ENCODE assay signal across 8 mouse cellular contexts in the genomic region with DNA sequence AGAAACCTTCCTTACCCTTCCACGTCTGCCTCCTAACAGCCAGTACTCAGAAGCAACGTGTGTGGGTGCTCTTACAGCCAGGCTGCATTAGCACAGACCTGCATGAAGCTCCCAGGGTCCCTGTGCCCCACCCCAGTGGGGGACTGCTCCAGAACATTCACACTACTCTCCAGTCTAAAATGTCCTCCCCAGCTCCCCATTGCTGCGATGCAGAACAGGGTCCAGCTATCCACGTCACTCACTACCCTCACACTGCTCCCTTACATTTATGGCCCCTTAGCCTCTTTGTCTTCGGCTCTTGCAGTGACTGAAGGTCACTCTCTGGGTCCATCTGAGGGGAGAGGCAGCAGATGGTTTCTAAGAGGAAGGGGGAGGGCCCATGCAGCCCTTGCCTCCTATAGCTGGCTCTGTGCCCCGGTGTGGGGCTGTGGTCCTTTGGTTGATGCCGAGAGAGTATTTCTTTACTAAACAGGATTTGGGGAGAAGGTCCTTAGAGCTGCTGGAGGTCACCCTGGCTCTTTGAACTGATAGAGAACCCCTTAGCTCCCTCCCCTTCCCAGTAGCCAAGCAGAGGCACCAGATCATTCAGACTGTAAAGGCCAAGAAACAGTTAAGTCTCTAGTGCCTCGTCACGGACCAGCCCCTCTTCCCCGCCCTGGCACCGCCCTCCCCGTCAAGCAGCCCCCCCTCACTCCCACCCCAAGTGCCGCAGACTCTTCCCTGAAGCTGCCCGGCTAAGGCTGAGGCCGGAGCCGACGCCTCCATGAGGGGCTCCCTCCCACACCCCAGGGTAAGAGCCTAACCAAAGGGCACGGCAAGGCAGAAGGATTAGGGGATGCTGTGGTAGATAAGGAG. TPM values are rescaled to one million over a fixed set of nuclear protein-coding genes. Genes with fewer than 3 reads are reported as not detected.
DNase-seq lines count a peak whose midpoint lies in the region; ATAC-seq and TF ChIP-seq lines count a peak whose summit lies in the region.

No protein-coding gene starts in this region.

- no peaks in the 10 kb centered on the region for H3K79me2 ChIP-seq in CH12.LX (replicated peaks; ENCODE audit: control insufficient read depth, extremely low read depth, insufficient read depth, poor library complexity, severe bottlenecking)

- H3K27me3 ChIP-seq in CH12.LX (replicated peaks): peaks cover 11% of the 10 kb centered on the region
- peaks cover 100% of the 10 kb centered on the region for H3K27me3 ChIP-seq in embryonic facial prominence, embryonic 10.5 days (replicated peaks; ENCODE audit: low read depth, poor library complexity, severe bottlenecking)
- H3K27me3 ChIP-seq in heart, embryonic 10.5 days (ENCODE audit: insufficient read depth, poor library complexity, severe bottlenecking): peaks cover 67% of the 10 kb centered on the region
- 0 out of 2 replicates have a peak, but pooled peaks cover 8% of the 10 kb centered on the region for H3K27me3 ChIP-seq in lung, postnatal 0 days (replicated peaks; ENCODE audit: insufficient read depth, low read length)

- TF ChIP-seq POLR2A in CH12.LX (IDR thresholded peaks at IDR 0.05; ENCODE audit: low read depth, low read length): no peak

- no peak overlapping the region; the same call in 1 of the 2 replicates for H3K4me2 ChIP-seq in CH12.LX (ENCODE audit: insufficient read depth, low read depth, poor library complexity, severe bottlenecking)
- peak overlapping the region; percentile 45 for H3K4me2 ChIP-seq in lung, postnatal 0 days (replicated peaks; ENCODE audit: low read depth, low read length)

- no peak for DNase-seq in CH12.LX (ENCODE audit: extremely low read depth)
- DNase-seq in MN1 (ENCODE audit: low spot score): peak; percentile 63
- peak; percentile 71 for DNase-seq in embryonic facial prominence, embryonic 10.5 days (ENCODE audit: low spot score)
- no peak for DNase-seq in heart, embryonic 10.5 days (ENCODE audit: low spot score)
- peak; percentile 70 to 82 for DNase-seq in layer of hippocampus, adult 18-20 months (ENCODE audit: low spot score in 2 of 2)
- peak; percentile 48 for DNase-seq in lung, postnatal 0 days (ENCODE audit: low spot score)
- DNase-seq in skeletal muscle tissue, adult 2 months (ENCODE audit: low read depth, low spot score): peak; percentile 33
- DNase-seq in thymus, postnatal 25 days: no peak

- H3K36me3 ChIP-seq in CH12.LX (replicated peaks in 1 of 2; ENCODE audit: control insufficient read depth in 1 of 2, insufficient read depth in 1 of 2, low read length in 1 of 2): peaks cover 0 to 13% of the 10 kb centered on the region in 2 experiments
- peaks cover 8% of the 10 kb centered on the region for H3K36me3 ChIP-seq in embryonic facial prominence, embryonic 10.5 days (replicated peaks)
- peaks cover 9% of the 10 kb centered on the region for H3K36me3 ChIP-seq in heart, embryonic 10.5 days
- no peaks in the 10 kb centered on the region for H3K36me3 ChIP-seq in lung, postnatal 0 days (ENCODE audit: insufficient read depth, low read length)

- no peak for TF ChIP-seq RAD21 in CH12.LX (IDR thresholded peaks at IDR 0.05; ENCODE audit: low read depth, low read length)

- in situ Hi-C loops in CH12.LX (cut with MboI; ENCODE audit: low pct_ligation_motif_present, low pct_unique_long_range_greater_than_20kb, low sequenced_read_pairs): no loop called here

- TF ChIP-seq EP300 in CH12.LX (IDR thresholded peaks at IDR 0.05; ENCODE audit: low read length): no peak
- no peak for TF ChIP-seq EP300 in lung, postnatal 0 days (IDR thresholded peaks at IDR 0.05)

- no peak overlapping the region for H3K27ac ChIP-seq in CH12.LX (ENCODE audit: insufficient read depth, low read depth)
- H3K27ac ChIP-seq in embryonic facial prominence, embryonic 10.5 days (replicated peaks): peak overlapping the region; percentile 76
- H3K27ac ChIP-seq in heart, embryonic 10.5 days: peak overlapping the region; percentile 88
- no peak overlapping the region for H3K27ac ChIP-seq in lung, postnatal 0 days (ENCODE audit: low read length)

- ATAC-seq in lung, postnatal 0 days: peak; percentile 56

- dilution Hi-C loops in CH12.LX (cut with MboI; ENCODE audit: extremely low pct_ligation_motif_present, extremely low pct_unique_long_range_greater_than_20kb, low sequenced_read_pairs): no loop called here

- peak overlapping the region in 2 of 3 experiments; percentile 9 to 43 for H3K4me3 ChIP-seq in CH12.LX (replicated peaks in 1 of 3; ENCODE audit: low read depth in 2 of 3, low read length in 2 of 3, poor library complexity in 1 of 3)
- H3K4me3 ChIP-seq in embryonic facial prominence, embryonic 10.5 days: peak overlapping the region; percentile 49
- peak overlapping the region; percentile 64 for H3K4me3 ChIP-seq in heart, embryonic 10.5 days
- peak overlapping the region; percentile 17 for H3K4me3 ChIP-seq in lung, postnatal 0 days (ENCODE audit: low read depth, low read length)

- H3K4me1 ChIP-seq in CH12.LX (ENCODE audit: control insufficient read depth in 1 of 2, insufficient read depth in 2 of 2): peaks cover 22 to 56% of the 10 kb centered on the region in 2 experiments
- H3K4me1 ChIP-seq in embryonic facial prominence, embryonic 10.5 days: peaks cover 59% of the 10 kb centered on the region
- peaks cover 54% of the 10 kb centered on the region for H3K4me1 ChIP-seq in heart, embryonic 10.5 days
- H3K4me1 ChIP-seq in lung, postnatal 0 days (ENCODE audit: insufficient read depth, low read depth, low read length): peaks cover 7% of the 10 kb centered on the region; the same call in 1 of the 2 replicates

- H3K9me3 ChIP-seq in CH12.LX (replicated peaks; ENCODE audit: low read length): no peaks in the 10 kb centered on the region
- H3K9me3 ChIP-seq in embryonic facial prominence, embryonic 10.5 days: no peaks in the 10 kb centered on the region
- H3K9me3 ChIP-seq in heart, embryonic 10.5 days: no peaks in the 10 kb centered on the region
- no peaks in the 10 kb centered on the region for H3K9me3 ChIP-seq in lung, postnatal 0 days (ENCODE audit: low read length)

- no peak overlapping the region for H3K9ac ChIP-seq in CH12.LX (ENCODE audit: insufficient read depth, low read depth)
- no peak overlapping the region for H3K9ac ChIP-seq in lung, postnatal 0 days (replicated peaks; ENCODE audit: low read depth)

- WGBS in embryonic facial prominence, embryonic 10.5 days: 2% methylated on average over 18 of the region's 18 CpGs
- under 1% methylated on average over 18 of the region's 18 CpGs for WGBS in heart, embryonic 10.5 days
- WGBS in lung, postnatal 0 days: 1% methylated on average over 18 of the region's 18 CpGs

- TF ChIP-seq CTCF in CH12.LX (conservative IDR thresholded peaks at IDR 0.05 in 1 of 2, IDR thresholded peaks at IDR 0.05 in 1 of 2; ENCODE audit: low read depth in 2 of 2, low read length in 2 of 2): no peak
- no peak for TF ChIP-seq CTCF in lung, postnatal 0 days (IDR thresholded peaks at IDR 0.05)

TF ChIP-seq in CH12.LX, 34 proteins besides CTCF, POLR2A, EP300 and RAD21:
- TF ChIP-seq POLR2AphosphoS2 (IDR thresholded peaks at IDR 0.05; ENCODE audit: low read depth, low read length) (no peak), ZKSCAN1 (IDR thresholded peaks at IDR 0.05; ENCODE audit: borderline replicate concordance, low read depth, low read length) (no peak), TCF12 (IDR thresholded peaks at IDR 0.05; ENCODE audit: low read depth, low read length) (no peak), MAZ (IDR thresholded peaks at IDR 0.05; ENCODE audit: low read depth, low read length) (no peak), TBP (conservative IDR thresholded peaks at IDR 0.05; ENCODE audit: low read depth, low read length) (no peak), ZC3H11A (IDR thresholded peaks at IDR 0.05; ENCODE audit: low read depth, low read length) (no peak), MXI1 (IDR thresholded peaks at IDR 0.05; ENCODE audit: low read depth, low read length) (no peak), BHLHE40 (IDR thresholded peaks at IDR 0.05; ENCODE audit: low read depth, low read length) (no peak), ELF1 (IDR thresholded peaks at IDR 0.05; ENCODE audit: low read depth, low read length) (no peak), SIN3A (IDR thresholded peaks at IDR 0.05; ENCODE audit: low read length) (no peak), MAX (IDR thresholded peaks at IDR 0.05; ENCODE audit: low read length) (no peak), SMC3 (IDR thresholded peaks at IDR 0.05; ENCODE audit: low read depth, low read length) (no peak), USF1 (IDR thresholded peaks at IDR 0.05; ENCODE audit: low read depth, low read length) (no peak), NELFE (IDR thresholded peaks at IDR 0.05; ENCODE audit: low read depth, low read length) (no peak)

RNA-seq across cellular contexts. Expression of gene Map1a, which starts 5.6 kb away (rescaled TPM):
- total RNA-seq in CH12.LX (2012; rRNA removed) (0.38 and 0.92 TPM in 2 replicates), CH12.LX (2014; rRNA removed) (0.11 and 0.16 TPM in 2 replicates)
- polyA plus RNA-seq in CH12.LX (2012; ENCODE audit: insufficient read length, low read depth): 7.2 and 7.3 TPM in 2 replicates
- 3.4 and 4.2 TPM in 2 replicates for polyA plus RNA-seq in embryonic facial prominence, embryonic 10.5 days (2016; fragmentation: Nextera tagmentation; extraction: Ambion mirVana)
- 5.2 and 5.5 TPM in 2 replicates for polyA plus RNA-seq in heart, embryonic 10.5 days (2016; fragmentation: Nextera tagmentation; extraction: Ambion mirVana)
- total RNA-seq in layer of hippocampus, adult 18-20 months (2021): 100 to 1,000 TPM; 595 to 602 TPM
- 1.3 and 1.9 TPM in 2 replicates for polyA plus RNA-seq in lung, postnatal 0 days (2015; fragmentation: Nextera tagmentation; extraction: Ambion mirVana)

RNA-seq across cellular contexts. Expression of gene Trp53bp1, which starts 23.8 kb away (rescaled TPM):
- total RNA-seq in CH12.LX (2012; rRNA removed) (41.7 and 55.2 TPM in 2 replicates), CH12.LX (2014; rRNA removed) (30.1 and 38.0 TPM in 2 replicates)
- 68.7 and 77.6 TPM in 2 replicates for polyA plus RNA-seq in CH12.LX (2012; ENCODE audit: insufficient read length, low read depth)
- polyA plus RNA-seq in embryonic facial prominence, embryonic 10.5 days (2016; fragmentation: Nextera tagmentation; extraction: Ambion mirVana): 120 and 124 TPM in 2 replicates
- polyA plus RNA-seq in heart, embryonic 10.5 days (2016; fragmentation: Nextera tagmentation; extraction: Ambion mirVana): 75.0 and 81.9 TPM in 2 replicates
- total RNA-seq in layer of hippocampus, adult 18-20 months (2021): 100 to 1,000 TPM; 128 to 144 TPM
- polyA plus RNA-seq in lung, postnatal 0 days (2015; fragmentation: Nextera tagmentation; extraction: Ambion mirVana): 9.8 and 16.6 TPM in 2 replicates

Comparison
In these comparisons a context has a peak if more than half of its experiments do, and no peak if none do; other contexts are left out.
1. DNase-seq: peak in MN1 (single experiment), embryonic facial prominence, embryonic 10.5 days (single experiment), layer of hippocampus, adult 18-20 months (2 of 2), lung, postnatal 0 days (single experiment) and skeletal muscle tissue, adult 2 months (single experiment); none in CH12.LX (single experiment), heart, embryonic 10.5 days (single experiment) and thymus, postnatal 25 days (single experiment).
2. H3K27ac ChIP-seq: peak in embryonic facial prominence, embryonic 10.5 days (single experiment) and heart, embryonic 10.5 days (single experiment); none in CH12.LX (single experiment) and lung, postnatal 0 days (single experiment).
3. Peak in every context shown above with its lines, with median percentiles within 50 percentile points of each other: H3K4me3 ChIP-seq.